Mouse (Mus musculus) hindlimb bud, embryonic 11.5 days (tissue): ENCODE measurements around the gene Slc6a12.
"Not testable (repeated sequence)": the region's sequence is repeated elsewhere in the genome, so short reads cannot be mapped to it uniquely, and the experiment has no call there.

ENCODE experiments used
- DNase-seq: peaks from one replicate; pipeline ENCODE4 v3.0.0-alpha.2; 2012; ENCODE audit warnings: low read depth, low spot score; ENCODE audit errors: extremely low spot score

Slc6a12 gene

DNA sequence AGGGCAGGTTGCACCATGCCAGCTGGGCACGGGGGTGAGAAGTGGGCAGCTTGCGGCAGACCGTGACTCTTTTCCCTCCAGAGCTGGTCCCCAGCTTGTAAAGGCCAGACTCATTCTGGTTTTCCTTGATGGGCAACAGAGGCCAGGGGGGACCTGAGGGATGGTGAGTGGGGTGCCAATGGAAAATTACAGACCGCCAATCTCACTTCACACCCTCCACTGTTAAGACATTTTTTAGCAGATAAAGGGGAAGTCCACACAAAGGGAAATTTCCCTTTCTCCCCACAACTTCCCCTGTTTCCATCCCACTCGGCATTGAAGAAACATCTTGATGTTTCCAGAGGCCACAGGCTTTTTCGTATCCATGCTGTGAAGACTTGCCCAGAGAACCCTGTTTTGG, 1.2 kb upstream of the Slc6a12 start:
- DNase-seq, result no peak

DNA sequence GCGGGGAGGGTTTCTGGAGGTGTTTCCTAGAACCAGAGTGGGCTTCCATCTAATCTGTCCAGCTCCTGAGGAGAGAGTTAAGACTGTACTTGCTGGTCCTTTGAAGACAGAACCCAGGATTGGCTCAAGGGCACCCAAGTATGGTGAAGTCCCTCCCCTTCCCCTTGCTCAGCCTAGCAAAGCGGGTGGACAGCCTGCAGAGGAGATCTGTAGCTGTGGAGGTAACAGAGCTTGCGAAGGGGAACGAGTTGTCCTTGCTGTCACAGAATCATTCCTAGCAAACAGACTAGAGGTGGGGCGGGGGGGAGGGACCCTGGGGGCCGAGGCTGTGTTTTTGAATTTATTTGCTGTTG, 871 bp downstream of the Slc6a12 start:
- no peak for DNase-seq

DNA sequence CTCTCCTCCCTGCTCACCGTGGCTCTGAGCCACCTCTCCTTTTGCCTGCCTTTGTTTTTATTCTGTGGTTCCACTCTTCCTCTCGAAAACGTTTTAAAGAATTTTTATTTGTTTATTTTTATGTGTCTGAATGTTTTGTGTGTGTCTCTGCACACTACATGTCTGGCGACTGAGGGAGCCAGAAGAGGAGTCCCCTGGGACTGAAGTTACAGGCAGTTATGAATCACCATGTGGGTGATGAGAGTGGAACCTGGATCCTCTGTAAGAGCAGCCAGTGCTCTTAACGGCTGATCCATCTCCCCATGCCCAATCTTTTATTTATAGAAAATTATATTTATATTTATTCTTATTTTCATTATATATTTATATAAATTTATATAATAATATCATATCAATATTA, 1.5 kb downstream of the Slc6a12 start:
- no peak for DNase-seq

DNA sequence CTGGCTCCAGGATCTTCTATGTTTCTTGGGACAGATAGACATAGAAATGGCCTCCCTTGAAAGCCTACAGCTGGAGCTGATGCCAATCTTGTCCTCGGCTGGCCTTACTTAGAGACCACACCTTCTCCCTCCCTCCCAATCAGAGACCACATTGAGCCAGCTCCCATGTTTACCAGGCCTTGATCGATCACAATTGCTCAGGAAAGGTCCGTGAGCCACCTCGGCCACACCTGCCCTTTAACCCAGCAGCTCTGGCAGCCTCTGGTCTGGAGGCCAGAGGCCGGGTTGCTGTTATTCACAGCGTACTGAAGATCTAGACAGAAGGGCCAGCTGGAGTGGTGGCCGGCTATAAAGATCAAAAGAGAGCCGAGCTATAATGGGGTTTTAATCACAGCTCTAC, 3.6 kb downstream of the Slc6a12 start:
- DNase-seq, result no peak

DNA sequence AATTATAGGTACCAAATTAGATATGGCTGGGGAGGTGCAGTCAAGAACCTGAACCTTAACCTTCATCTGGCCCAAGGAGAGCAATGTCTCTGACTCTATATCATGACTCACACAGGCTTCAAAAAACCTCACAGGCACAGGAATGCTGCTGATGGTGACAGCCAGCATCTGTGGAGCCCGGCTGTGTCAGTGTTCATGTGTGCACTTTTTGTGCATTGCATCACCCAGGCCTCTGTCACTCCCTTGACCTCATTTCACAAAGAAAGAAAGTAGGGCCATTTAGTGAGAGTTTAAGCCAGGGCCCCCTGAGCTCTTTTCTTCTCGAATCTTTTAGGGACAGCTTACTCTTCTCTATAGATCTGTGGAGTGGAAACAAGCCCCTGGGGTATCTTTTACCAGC, 9.4 kb downstream of the Slc6a12 start:
- DNase-seq, result no peak

DNA sequence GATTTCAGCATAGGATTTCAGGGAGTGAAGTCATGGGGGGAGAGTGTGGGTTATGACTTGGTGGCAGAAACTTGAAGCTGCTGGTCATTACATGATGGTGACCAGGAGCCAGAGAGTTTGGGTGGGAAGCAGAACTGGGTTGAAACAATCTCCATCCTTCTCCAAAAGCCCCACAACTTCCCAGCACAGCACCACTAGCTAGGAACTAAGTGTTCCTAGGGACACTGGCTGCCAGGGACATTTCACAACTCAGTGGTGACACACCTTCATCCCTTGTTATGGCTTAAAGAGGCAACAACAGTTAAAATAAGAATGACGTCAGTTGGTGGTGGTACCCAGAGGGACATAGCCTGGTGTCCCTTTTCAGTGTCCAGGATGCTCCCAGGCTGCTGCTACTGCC, 13.2 kb downstream of the Slc6a12 start:
- no peak for DNase-seq

DNA sequence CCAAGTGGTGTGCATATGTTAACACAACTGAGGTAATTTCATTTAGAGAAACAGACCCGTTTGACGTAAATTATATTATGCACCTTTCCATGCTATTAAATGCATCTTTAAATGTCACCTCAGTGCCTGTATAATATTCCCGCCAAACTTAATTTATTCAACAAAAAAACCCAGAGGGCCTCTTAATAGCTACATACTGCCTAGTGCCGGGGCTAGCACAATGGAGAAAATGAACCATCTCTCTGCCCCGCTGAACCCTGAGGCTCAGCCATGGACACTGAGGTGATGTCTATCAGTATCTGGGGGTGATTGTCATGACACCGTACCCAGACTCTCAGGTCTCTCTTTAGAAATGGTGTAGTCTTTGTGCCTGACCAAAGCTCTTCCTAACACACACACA, 14.4 kb downstream of the Slc6a12 start:
- no peak for DNase-seq

DNA sequence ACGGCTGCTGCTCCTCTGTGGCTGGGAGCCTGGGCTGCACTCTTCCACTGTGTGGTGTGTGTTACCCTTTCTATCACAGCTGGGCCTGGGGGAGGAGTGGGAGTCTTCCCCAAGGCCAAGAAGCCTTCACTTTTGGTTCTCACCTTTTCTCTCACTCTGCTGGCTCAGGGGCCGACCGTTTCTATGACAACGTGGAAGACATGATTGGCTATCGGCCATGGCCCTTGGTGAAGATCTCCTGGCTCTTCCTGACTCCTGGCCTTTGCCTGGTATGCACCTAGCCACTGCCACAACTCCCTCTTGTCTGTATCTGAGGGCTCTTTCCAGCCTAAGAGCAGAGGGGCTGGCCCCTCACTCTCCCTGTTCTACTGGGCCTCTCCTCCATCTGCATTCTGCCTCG, 20.2 kb downstream of the Slc6a12 start:
- DNase-seq, result no peak

DNA sequence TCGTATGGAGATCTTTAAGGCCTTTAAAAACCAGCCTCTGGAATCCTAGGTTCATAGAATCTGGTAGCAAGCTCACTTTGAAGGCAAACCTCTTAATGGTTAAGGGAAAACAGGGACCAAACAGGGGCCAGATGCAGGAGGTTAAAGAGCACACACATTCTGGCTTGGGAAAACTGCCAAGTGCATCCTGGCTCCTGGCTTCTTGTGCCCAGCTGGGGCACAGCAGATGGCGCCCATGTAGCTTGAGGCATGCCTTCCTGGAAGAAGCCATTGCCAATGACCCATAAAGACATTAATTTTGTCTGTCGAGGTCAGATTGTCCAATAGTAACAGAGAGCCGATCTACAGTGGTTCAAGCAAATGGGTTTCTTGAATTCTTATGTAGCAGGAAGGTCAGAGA, 21.1 kb downstream of the Slc6a12 start:
- no peak for DNase-seq

DNA sequence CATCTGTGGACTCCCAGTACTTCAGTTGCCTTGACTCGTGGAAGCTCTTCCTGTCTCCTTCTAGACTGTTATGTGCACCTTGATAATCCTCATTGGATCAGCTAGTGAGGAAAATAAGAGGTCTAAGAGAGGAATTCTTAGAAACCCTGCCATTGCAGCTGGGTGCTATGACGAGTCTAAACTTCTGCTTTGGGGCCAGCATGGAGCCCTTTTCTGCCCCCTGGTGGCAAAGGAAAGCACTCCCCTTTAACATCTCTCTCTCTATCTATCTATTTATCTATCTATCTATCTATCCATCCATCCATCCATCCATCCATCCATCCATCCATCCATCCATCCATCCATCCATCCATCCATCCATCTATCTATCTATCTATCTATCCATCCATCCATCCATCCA, 23.7 kb downstream of the Slc6a12 start:
- not testable (repeated sequence) for DNase-seq

DNA sequence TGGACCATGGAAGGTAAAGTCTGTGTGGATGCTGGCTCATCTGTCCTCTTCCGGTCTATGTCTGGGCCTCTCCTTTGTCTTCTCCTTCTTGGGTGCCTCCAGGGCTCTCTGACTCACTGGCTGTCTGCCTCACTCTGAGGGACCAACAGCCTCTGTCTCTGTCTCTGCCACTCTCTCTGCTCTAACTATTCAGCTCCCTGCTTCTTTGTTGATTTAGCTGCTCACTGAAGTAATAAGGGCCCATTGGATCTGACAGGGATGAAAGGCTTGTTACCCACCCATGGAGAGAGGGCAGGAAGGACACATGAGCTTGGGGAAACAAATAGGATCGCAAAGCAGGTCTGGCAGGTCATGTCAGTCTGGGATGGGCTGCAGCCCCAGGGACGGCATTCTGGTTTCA, 24.2 kb downstream of the Slc6a12 start:
- DNase-seq, result no peak

DNA sequence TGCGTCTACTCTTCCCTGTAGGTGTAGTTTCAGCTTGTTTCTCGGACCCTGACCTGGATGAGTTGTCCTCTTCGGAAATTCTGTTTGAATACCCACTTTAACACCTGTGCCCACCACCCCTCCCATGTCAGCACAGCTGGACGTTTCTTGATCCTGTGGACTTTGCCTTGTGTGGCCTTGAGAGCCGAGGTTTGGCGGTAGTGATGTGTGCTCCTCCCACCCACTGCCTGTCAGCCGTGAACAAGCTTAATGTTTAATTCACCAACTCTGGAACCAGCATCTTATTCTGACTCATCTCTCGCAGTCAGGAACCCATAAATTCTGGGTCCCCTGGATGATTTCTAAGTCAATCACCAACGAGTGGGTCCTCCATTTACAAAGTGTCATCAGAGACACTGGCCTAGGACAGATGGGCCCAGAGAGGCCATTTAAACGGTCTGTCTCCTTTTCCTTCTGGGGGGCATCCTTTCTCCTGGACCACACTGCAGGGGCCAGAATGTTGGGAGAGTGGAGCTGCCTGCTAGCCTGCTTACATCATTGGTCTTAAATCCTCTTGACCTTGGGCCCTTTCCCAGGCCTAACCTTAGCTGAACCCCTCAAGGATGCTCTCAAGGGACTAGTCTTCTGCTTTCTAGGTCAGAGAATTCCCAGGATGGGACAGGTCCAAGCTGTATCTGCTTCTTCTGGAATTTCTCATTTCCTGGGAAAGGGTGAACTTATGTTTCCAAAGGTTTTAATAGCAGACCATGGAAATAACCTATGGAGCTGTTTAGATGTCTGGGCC, 28.5 kb downstream of the Slc6a12 start:
- DNase-seq, result no peak

DNA sequence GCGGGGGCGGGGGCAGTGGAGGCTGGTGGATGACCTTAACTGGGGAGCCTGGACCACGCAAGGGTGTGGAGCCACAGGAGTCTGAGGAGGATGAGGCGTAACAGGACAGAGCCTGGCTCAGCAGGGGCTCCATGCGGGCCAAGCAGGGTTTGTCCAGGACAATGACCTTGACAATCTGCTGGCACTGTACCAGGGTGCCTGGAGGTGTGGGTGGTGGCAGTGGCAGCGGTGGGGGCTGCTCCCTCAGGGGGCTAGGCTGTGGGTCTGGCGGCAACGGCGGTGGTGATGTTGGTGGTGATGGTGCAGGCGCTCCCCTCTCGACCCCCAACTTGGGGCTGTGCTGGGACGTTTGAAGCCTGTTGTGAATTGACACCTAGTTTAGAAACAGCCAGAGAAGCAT, 33.3 kb downstream of the Slc6a12 start:
- DNase-seq, result no peak

DNA sequence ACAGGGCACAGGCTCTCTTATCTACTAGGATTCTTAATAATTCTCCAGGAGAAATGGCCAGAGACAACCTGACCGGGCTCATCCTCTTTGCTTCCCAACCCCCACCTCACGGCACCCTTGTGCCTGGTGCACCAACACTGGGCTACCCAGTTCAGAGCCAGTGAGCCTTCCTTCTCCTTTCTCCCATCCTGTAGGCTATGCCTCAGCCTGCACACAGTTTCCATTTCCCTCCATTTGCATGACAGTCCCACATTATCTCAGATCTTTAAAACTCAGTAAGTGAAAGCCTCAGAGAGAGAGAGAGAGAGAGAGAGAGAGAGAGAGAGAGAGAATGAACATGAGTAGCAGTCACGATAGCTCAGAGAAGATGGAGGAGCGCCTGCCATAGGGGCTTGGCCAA, 35.4 kb downstream of the Slc6a12 start:
- no peak for DNase-seq

DNA sequence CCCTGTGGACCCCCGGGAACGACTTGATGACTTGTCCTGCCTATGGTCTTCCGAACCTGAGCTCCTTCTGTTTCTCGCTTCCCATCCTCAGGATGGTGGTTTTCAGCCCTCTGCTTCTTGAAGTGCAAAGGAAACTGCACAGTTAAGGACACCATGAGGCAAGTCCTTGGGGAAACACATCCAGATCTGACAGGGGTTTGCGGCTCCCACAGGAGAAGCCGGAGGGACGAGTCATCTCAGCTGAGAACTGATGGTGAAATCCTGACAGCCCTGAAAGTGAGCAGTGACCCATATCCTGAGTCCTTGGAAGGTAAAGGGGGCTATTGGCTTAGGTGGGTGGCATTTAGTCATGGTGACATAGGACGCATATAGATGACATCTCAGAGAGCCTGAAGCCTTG, 37.7 kb downstream of the Slc6a12 start:
- no peak for DNase-seq

DNA sequence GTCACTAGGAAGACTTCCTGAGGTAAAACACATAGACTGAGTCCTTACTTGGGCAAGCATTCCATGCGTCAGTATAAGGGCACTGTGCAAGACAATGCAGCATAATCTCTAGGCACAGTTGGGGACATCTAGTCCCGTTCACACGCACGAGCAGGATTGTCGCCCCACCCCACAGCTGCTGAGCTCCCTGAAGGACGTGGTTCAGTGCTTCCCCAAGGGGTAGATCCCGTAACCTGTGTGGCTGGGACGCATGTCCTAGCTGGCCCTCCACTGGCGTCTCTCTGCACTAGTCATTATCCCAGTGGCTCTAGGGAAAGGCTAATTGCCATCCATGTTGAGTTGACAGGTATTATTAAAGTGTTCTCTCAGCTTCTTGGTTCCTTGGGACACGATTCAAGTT, 39.2 kb downstream of the Slc6a12 start:
- DNase-seq, result no peak

DNA sequence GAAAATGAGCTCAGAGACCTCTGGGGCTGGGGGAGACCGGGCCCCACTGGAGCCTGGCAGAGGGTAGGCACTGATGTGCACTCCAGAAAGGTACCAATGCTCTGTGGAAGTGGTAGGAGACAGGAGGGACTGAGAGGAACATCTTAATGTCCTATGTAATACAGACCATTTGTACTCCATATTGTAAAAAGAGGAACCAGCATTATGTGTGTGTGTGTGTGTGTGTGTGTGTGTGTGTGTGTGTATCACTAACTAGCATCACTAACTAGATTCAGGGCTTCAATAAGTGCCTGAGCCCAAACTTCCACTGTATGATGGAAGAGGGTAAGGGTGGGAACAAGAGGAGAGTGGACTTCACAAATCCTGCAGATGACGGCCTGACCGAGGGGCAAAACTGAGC, 42.5 kb downstream of the Slc6a12 start:
- no peak for DNase-seq

DNA sequence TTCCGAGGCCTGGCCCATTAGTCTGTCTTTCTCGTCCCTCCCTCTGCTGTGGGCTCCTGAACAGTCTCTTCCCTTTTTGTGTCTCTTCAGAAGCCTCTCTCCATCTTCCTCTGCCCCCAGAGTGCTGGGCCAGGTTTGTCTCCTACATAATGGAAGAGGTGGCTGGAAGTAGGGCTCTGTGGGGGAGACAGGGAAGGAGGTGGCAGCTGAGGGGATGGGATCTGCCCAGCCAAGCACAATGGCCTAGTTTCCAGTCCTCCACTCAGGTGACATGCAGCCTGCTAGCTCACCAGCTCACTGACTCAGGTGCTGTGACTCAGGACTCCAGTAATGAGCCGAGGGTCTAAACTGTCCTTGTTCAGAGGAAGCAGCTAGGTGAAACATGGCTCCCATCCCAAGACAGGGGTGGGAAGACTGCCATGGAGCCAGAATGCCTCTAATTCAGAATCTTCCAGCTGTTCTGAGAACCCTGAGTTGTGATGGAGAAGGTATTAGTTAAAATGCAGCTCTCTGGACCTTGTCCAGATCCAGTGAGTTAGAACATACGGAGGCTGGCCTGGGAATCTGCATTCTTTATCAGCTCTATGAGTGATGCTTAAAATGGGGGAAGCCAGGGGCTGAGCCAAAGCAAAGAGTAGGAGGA, 49.9 kb downstream of the Slc6a12 start:
- DNase-seq, result no peak

DNA sequence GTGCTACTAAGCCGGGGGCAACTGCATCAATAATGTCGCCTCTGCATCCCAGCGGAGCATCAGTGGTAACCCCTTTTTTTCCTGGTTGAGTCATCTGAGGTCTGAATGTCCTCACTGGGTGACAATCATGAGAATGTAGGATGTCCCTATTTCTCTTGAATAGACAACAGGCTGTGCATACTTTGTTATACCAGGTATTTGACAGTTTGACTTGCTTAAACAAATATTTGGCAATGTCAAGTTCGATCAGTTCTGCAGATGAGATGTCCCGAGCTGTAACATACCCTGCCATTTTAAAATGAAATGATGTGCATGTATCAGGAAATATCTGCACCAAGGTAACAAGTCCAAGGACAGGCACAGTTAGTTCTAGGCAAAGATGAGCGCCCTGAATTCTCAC, 58.3 kb downstream of the Slc6a12 start:
- DNase-seq, result no peak

DNA sequence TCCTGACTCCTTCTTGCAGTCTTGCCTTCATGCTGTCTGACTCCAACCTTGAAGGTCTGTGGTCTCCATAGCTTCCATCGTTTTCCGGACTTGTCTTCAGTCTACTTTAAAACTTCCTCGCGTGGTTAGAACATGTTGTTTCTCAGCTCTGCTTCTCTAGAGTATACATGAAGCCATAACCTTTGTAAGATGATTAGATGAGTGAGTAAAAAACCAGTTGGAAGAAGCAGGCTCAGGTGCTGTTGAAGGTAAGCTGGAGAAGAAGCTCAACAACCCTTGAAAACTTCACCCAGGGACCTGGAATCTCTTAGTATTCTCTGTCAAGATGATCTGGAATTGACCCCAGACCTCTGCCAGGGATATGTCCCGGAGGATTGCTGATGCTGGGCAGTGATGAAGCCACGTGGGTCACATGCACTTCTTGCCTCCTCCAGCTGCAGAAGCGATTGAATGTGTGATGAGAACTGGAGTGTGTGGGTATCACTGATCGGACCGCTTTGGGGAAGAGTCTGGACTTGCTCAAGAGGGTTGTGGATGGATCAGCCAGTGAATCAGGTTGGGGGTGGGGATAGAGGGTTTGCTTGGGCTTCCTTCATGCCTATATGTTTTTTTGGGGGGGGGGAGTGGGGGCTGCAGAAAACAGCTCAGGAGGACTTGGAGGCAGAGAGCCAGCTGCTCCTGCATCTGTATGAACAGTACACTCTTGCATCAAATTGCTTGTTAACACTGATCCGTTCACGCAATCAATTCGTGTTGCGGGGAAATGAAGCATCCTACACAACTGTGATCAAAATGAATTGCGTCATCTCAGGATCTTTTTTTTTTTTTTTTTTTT, 59.2 kb downstream of the Slc6a12 start:
- DNase-seq, result no peak

DNA sequence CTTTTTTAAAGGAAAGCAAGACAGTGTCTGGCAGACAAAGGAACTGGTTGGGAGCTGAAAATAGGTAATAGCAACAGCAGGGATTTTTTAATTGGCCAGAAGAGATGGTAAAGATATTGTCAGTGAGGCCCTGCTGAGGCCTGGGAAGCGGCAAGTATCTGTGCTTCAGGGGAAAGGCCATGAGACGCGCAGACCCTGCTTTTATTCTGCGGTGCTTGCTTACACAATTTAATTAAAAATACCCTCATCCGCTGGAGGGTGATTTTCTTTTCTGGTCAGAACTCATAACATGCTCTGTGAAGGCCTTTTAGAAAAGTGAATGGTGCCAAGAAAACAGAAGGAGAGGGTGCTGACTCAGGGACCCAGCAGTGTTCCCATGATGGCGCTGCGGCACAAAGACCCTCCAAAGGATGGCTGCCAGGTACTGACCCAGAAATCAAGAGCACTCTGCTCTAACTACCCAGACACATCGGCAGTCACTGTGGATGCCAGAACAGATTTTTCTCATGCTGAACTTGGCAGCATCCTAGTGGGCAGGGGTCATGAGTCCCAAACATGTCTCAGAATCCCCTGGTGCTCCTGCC, 59.9 kb downstream of the Slc6a12 start:
- no peak for DNase-seq

DNA sequence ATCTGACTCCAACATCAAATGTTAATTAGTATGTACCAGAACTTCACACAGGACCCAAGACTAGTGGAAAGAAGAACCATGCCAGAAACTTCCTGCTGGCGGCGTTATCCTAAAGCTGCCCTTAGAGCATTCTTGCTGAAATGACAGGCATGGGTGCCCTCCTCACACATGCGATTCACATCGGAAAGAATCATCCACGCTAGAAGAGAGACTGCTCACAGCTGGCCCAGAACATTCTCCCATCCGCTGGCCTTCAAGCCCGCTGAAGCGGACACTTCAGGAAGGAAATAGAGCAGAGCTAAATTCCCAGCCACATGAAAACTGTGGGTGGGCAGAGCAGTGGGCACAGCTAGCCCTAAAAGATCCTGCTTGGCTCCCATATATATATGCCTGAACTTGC, 62.4 kb downstream of the Slc6a12 start:
- DNase-seq, result no peak
